Mouse (Mus musculus) frontal cortex, postnatal 36 days (tissue): ENCODE measurements around the gene Bmp5.

Experiments
- DNase-seq, 2 experiments: peaks; one replicate each; pipeline ENCODE4 v3.0.0; 2022; ENCODE audit warnings: low spot score in 2 of 2

The Bmp5 gene

DNA sequence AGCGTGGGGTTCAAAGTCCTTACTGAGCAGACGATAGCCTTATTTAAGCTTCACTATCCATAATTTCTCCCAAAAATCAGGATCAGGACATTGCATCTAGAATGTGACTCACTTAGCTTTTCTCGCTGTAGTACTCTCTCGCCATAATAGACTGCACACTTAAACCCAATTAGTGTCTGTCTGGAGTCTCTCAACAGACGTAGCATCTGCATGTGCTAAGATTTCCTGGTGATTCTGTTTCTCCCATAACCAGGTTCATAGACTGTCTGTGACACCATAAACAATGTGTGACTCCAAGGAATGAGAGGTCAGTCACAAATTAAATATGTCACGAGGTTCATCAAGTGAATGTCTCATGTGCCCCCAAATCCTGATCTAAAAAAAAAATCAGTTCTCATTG, 65.7 kb downstream of the Bmp5 start:
- DNase-seq = no peak

- no peak for DNase-seq
These were observed 70.8 kb downstream of the Bmp5 start for GRCm38 (mm10) chr9:75846010-75846409.

GRCm38 (mm10) chr9:75850670-75851228, 75.6 kb downstream of the Bmp5 start:
- no peak for DNase-seq

DNA sequence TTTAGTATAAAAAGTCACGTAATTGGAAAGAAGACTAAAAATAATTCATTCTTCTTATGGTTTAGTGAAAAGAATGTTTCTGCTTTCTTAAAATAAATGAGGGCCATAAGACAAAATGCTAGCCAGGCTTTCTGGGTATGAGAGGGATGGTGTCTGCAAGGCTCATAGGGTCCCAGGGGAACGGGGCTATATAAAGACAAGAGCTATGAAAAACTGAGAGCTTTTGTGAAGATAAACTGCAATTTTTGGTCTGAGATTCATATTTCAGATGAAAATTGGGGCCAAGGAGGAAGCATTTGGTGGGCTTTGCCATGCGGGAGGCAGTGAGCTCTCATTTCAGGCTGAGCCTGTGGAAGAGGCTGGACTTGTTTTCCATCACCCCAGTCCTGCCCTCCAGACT, 83.0 kb downstream of the Bmp5 start:
- no peak for DNase-seq

DNA sequence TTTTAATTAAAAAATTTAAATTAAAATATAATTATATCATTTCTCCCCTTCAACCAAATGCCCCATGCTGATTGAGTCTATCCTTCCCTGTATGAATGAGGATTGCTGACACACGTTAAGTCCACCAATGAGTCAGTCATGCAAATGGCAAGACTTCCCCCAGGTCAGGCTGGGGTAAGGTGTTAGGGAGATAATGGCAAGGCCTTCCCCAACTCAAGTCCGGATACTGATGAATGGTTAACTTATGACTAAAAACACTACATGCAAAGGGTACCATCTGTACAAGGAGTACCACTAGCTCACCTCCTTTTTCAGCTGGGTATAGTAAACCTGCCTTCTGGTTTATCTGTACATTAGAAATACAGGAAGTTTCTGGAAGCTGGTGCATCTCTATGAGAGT, 83.8 kb downstream of the Bmp5 start:
- no peak for DNase-seq

GRCm38 (mm10) chr9:75870332-75871177, 95.4 kb downstream of the Bmp5 start:
- no peak for DNase-seq

DNA sequence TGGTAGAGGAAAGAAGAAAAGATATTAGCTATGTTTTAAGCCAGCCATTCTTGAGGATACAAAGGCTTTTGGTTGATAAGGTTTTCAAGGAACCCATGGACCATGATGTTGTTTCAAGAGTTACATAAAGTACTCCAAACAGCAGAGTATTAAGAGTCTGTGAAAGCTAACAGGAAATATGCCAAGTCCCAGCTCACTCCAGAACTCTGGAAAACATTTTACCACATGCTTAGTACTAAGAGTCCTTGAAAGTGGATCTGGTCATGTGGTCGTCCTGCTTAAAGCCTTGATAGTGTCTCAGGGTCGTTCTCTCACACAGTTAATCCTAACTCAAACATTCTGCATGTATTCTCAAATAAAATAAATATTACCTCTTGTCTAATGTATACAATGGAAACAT, 101.2 kb downstream of the Bmp5 start:
- DNase-seq = no peak

DNA sequence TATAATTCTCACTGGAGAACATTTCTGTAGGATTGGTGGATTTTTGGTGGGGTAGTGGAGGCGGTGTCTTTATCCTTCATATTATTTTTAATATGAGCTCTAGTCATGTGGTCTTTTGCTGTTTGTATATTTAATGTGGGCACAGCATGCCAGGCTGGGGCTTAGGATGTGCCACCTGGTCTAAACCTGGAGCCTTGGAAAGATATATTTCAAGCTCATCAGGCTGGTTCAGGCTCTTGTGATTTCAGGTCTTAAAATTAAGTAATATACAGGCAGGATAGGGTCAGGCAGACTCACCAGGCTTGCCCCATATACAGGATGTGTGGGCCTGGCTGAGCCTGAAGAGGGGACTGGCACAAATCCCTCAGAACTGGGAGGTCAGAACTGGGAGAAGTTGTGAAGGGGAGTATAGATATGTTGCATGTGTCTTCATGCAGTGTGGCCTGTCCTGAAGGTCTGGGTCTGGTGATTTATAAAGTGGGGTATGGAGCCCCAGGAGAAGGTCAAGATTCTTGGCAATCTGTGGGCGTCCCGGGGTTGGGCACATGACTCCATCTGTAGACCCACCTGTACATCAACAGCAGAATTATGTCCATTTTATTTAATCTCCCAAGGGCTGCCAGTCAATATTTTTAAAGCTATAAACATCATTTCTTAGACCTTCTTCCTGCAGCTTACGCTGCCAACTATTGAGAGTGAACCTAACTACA, 108.5 kb downstream of the Bmp5 start:
- DNase-seq = no peak

DNA sequence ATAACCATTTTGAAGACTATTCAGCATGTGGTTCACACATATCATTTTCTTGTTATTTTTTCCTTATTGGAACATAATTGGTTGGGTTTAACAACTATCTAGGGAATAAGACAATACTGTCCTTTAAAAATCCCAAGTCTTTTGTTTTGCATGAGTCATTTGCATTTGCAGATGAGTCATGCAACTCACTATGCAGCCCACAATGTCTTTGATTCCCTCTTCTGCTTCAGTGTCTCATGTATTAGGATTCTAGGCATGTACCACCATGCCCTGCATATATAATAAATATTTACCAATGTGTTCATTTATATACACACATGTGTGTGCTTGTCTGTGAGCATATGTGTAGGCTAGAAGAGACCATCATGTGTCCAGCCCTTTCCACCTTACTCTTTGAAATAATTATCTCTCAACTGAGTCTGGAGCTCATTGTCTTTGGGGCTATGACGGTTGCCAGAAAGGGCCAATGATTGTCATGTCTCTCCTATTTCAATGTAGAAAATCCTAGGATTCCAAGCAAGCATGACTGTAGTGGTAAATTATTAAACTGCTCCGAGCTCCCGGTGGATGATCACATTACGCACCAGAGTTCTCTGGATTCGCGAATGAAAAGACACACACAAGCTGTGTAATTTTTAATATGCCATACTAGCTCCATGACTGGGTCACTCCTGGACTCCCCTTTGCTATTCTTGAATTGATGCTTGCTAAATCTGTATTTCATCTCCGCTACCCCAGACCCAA, 111.8 kb downstream of the Bmp5 start:
- DNase-seq = no peak

- no peak for DNase-seq
These were observed 121.8 kb downstream of the Bmp5 start for GRCm38 (mm10) chr9:75896918-75897317.

DNA sequence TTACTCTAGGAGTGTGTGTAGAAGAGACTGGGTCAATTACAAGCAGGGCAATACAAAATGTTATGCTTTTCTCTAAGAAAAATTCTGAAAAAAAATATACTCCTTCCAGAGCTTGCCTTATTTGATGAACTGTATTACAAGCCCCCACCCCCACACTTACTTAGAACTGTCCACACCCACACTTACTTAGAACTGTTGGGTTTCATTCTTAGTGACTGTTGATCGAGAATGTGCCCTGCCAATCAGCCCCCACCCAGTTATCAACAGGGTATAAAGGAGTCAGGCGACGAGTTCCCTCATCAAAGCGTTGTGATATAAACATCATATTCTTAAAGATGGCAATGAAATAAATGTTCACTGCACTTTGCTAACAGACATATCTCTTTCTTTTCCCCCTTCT, 122.9 kb downstream of the Bmp5 start:
- DNase-seq = no peak

GRCm38 (mm10) chr9:75901219-75901618, 126.1 kb downstream of the Bmp5 start:
- DNase-seq = peak in 1 of 2 experiments; percentile 10

DNA sequence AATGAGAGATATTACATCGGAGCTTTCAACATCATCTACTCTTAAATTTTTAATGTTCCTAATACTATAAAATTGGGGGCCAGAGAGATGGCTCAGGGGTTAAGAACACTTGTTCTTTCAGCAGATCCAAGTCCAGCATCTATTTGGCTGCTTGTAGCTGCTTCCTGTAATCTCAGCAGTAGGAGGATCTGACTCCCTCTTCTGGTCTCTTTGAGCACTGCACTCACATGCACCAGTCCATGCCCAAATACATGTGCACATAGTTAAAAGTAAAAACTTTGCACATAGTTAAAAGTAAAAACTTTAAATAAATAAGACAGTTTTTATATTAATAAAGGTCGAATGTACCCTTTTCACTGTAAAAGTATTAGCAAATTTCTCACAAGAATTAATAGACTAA, 130.3 kb downstream of the Bmp5 start:
- DNase-seq = no peak

DNA sequence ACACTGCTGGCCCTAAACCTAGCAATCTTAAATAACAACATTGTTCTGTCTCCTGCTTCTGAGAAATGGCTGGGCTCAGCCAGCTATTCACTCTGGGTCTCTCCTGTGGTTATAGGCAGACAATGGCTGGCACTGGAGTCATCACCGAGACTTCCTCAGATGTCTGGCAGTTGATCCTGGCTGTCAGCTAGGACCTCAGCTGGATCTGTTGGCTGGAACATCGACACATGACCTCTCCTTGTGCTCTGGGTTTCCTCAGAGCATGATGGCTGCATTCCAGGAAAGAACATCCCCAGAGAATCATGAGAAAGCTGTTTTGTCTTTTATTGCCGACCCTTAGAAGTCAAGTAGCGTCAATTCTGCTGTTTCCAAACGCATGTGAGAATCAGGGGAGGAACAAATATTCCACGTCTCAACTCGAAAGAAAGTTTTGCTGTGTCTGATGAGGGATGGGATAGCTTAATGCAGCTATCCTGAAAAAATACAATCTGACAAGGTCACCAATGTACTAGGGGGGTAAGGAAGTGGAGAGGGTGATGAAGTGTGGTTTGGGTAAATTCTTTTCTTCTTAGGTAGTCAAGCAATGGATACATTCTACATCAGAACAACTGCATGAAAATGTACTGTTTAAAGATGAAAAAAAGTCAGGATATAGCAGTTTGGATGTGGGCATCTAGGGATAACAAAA, 135.1 kb downstream of the Bmp5 start:
- no peak for DNase-seq

DNA sequence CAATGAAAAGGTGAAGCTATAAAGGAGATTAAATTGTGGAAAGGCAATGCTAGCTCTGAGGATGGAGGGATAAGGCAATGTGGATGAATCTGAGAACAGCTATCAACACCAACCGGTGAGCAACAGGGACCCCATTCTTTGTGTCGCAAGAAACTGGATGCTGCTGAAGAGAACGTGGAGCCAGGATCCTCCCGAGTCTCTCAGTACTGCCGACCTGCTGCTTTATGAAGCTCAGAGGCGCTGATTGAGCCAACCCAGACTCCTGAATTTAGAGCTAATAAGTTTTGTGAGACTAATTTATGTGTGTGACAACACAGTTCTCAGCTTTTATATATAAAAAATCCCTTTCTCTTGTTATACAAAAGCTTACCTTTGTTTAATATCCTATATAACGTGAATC, 136.4 kb downstream of the Bmp5 start:
- no peak for DNase-seq

DNA sequence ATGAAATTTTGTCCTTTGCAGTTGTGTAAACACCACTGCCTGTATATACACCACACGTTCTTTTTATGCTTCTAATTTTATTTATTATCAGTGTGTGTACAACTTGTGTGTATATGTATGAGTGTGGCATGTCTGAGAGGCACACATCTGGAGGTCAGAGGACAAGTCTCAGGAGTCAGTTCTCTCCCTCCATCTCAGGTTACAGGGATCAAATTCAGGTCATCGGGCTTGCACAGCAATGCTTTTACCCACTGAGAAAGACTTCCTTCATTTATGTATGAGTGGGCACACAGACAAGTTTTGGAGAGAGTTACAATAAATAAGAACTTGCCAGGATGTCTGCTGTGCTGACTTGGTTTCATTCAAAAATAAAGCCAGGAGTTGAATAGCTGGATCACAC, 140.9 kb downstream of the Bmp5 start:
- DNase-seq = no peak

DNA sequence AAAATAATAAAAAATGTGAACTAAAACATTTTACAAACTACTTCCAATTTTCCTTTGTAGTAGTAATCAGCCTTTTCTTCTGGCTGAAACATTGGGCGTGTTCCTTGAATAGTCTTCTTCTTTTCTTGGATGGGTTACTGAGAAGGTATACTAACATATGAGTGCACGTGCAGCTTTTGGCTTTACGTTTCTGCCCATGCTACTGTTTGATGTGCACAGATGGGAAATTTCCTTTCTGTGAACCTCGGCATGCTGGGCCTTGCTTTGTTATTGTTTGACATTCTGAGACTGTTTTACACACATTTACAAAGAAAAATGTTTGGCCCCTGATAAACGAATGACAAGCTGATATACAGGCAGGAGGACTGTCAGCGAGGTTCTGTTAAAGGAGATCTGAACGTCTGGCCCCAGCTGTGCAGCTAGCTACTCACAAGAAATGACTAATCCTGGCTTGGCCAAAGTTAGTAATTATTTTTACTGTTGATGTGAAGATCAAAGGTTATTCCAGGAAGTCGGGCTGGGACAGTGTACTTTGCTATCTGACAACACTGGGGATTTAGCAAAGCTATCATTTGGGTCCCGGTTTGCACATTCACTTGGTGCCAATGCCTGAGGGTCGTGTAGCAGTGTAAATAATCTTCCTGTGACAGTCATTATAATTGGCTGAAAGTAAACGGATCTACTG, 152.2 kb downstream of the Bmp5 start:
- DNase-seq = no peak

GRCm38 (mm10) chr9:75928068-75928467, 152.9 kb downstream of the Bmp5 start:
- no peak for DNase-seq

DNA sequence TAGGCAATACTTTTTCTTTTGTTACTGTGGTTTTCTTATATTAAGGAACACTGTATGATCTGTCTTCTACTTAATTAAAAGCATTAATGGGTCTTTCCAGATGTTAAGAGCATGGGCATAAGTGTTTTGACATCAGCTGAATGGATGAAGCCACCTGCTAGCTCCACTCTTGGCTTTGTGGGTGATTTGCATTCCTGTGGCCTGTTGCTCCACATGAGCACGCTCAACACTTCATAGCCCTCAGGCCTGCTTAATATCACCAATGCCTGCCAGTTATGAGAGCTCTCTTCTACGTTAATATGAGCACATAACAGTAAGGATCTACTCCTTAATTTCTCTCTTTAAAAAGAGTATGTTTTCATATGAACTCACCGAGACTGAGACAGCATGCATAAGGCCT, 169.5 kb downstream of the Bmp5 start:
- DNase-seq = no peak
